Mouse (Mus musculus) neural tube, embryonic 13.5 days (tissue): ENCODE measurements at regions not wholly inside any gene's neighbourhood (a gene's known extent, or its start where the extent isn't known, plus 50 kb on each side); places are given as distances from the start of the nearest gene placed in this dataset.

ENCODE experiments used
- ATAC-seq: fragments of 200-750 bp; cut with Nextera tagmentation; 2 replicates; pipeline ENCODE4 v1.8.0; 2017; ENCODE audit warnings: low read depth, mild to moderate bottlenecking, moderate TSS enrichment, moderate library complexity
- H3K27ac ChIP-seq: fragments of 300-500 bp; sonication (generic); replicated peaks from 2 replicates; pipeline ENCODE4 v1.5.1; 2015; ENCODE audit warnings: moderate library complexity, mild to moderate bottlenecking, inconsistent platforms
- H3K27me3 ChIP-seq: fragments of 300-500 bp; sonication (generic); 2 replicates; pipeline ENCODE4 v1.6.1; 2015; ENCODE audit warnings: mild to moderate bottlenecking, inconsistent platforms
- H3K36me3 ChIP-seq: fragments of 300-500 bp; sonication (generic); 2 replicates; pipeline ENCODE4 v1.6.1; 2015; ENCODE audit warnings: mild to moderate bottlenecking, inconsistent platforms
- H3K4me1 ChIP-seq: fragments of 300-500 bp; sonication (generic); replicated peaks from 2 replicates; pipeline ENCODE4 v1.6.1; 2015; ENCODE audit warnings: inconsistent platforms
- H3K4me2 ChIP-seq: fragments of 300-500 bp; sonication (generic); 2 replicates; pipeline ENCODE4 v1.6.1; 2015; ENCODE audit warnings: inconsistent platforms, mild to moderate bottlenecking, moderate library complexity
- H3K4me3 ChIP-seq: fragments of 300-500 bp; sonication (generic); 2 replicates; pipeline ENCODE4 v1.5.1; 2015; ENCODE audit warnings: mild to moderate bottlenecking, inconsistent platforms
- H3K9ac ChIP-seq: fragments of 300-500 bp; sonication (generic); 2 replicates; pipeline ENCODE4 v1.6.1; 2015; ENCODE audit warnings: moderate library complexity, mild to moderate bottlenecking, inconsistent platforms
- H3K9me3 ChIP-seq: fragments of 300-500 bp; sonication (generic); 2 replicates; pipeline ENCODE4 v1.6.1; 2016; ENCODE audit warnings: inconsistent platforms
- WGBS: fragments of 180-500 bp; shearing (Covaris S2); methylation state at CpG from one replicate; pipeline ENCODE4 v1.1.7; 2015; 5-methylcytosine and 5-hydroxymethylcytosine counted together

DNA sequence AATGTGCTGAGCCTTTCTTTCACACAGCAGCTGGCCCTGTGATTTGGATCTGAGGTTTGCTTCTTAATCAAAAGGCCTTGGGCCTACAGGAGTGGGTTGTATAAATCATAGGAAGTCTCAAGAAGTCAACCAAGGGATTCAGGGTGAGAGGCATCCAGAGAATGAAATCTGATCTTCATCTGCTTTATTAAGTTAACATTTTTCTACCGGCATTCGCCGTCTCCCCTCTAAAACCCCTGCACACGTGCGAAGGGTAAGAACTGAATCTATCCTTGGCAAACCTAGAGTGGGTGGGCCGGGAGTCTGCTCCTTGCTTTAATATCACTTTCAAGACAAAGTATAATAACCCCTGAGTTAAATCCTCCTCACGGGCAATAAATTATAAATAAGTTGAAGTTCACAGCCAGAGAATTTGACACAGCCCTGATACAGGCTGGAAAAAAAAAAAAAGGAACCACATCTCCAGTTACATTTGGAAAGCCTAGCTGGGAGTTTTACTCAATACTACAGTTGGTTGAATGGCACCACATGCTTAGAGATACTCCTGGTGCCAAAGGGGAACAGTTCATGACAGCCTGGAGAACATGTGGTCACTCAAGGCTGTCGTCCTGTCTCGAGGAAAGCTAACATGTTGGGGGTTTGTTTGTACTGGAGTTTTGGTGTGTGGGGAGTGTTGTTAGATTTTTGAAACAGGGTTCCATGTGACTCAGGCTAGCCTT is 349.8 kb downstream of the Wdr11 start:
- Histone ChIP-seq H3K4me2 (no peak overlapping the region), H3K4me1 (no peaks in the 10 kb centered on the region), H3K9ac (no peak overlapping the region), H3K27me3 (no peaks in the 10 kb centered on the region), H3K27ac (no peak overlapping the region), H3K9me3 (no peaks in the 10 kb centered on the region), H3K36me3 (no peaks in the 10 kb centered on the region), H3K4me3 (no peak overlapping the region)
- 81% methylated on average over 9 of the region's 9 CpGs for WGBS
- no peak for ATAC-seq

DNA sequence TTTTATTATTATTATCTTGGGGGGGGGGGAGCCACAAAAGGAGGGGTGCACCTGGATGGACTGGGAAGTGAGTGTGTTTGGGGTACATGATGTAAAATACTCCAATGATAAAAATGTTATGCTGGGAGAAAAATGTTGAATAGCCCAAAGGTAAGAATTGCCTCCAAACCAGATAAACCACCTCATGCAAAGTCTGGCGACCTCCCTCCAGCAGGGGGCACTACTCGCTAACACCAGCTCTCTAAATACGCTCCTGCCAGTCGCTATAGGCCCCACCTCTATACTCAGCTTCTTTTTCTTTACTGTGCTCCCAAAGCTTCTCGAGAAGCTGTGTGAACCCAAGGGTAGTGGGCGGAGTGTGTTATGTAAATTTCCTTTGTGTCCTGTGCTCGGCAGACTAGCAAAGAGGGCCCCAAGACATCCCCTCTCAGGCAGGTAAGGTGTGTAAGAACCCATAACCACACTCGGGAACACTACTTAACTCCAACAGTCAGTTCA is 357.0 kb downstream of the Wdr11 start:
- Histone ChIP-seq H3K9ac (no peak overlapping the region), H3K9me3 (no peaks in the 10 kb centered on the region), H3K27me3 (no peaks in the 10 kb centered on the region), H3K36me3 (no peaks in the 10 kb centered on the region), H3K27ac (no peak overlapping the region), H3K4me2 (no peak overlapping the region), H3K4me1 (no peaks in the 10 kb centered on the region), H3K4me3 (no peak overlapping the region)
- no peak for ATAC-seq
- 72% methylated on average over 8 of the region's 8 CpGs for WGBS

- Histone ChIP-seq H3K27me3 (no peaks in the 10 kb centered on the region), H3K9ac (no peak overlapping the region), H3K4me2 (no peak overlapping the region), H3K27ac (no peak overlapping the region), H3K4me3 (no peak overlapping the region), H3K9me3 (no peaks in the 10 kb centered on the region), H3K36me3 (no peaks in the 10 kb centered on the region), H3K4me1 (no peaks in the 10 kb centered on the region)
- no peak for ATAC-seq
- 87% methylated on average over 1 of the region's 1 CpGs for WGBS
Measured at GRCm38 (mm10) chr7:129950456-129950855, 358.8 kb downstream of the Wdr11 start.

GRCm38 (mm10) chr7:129958379-129958778 is 366.7 kb downstream of the Wdr11 start:
- Histone ChIP-seq H3K27me3 (no peaks in the 10 kb centered on the region), H3K27ac (no peak overlapping the region), H3K4me2 (no peak overlapping the region), H3K4me1 (peaks cover 9% of the 10 kb centered on the region), H3K36me3 (no peaks in the 10 kb centered on the region), H3K9ac (no peak overlapping the region), H3K4me3 (no peak overlapping the region), H3K9me3 (no peaks in the 10 kb centered on the region)
- 12% methylated on average over 3 of the region's 3 CpGs for WGBS
- no peak for ATAC-seq

- Histone ChIP-seq H3K4me2 (no peak overlapping the region), H3K36me3 (no peaks in the 10 kb centered on the region), H3K27me3 (no peaks in the 10 kb centered on the region), H3K9me3 (no peaks in the 10 kb centered on the region), H3K9ac (no peak overlapping the region), H3K4me3 (no peak overlapping the region), H3K27ac (no peak overlapping the region), H3K4me1 (peaks cover 9% of the 10 kb centered on the region)
- WGBS, result 30% methylated on average over 12 of the region's 12 CpGs
- no peak for ATAC-seq
Measured at GRCm38 (mm10) chr7:129962575-129962974, 370.9 kb downstream of the Wdr11 start.

DNA sequence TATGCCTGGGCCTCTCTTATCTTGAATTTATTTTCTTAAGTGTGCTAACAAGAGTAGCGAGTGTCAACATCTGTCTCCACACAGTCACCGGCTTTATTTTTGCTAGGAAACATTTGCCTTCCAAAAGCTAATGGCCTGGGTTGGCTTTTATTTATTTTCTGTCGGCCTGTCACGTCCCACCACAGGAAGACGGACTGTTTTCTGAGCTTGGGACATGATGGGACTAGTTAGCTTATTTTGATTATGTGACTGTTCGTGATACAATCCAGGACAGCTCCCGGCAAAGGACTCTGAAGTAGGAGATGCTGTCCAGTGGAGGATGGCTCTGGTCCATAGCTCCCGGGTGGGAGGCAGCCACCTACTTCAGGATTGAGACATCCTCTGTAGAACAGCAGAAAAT is 372.5 kb downstream of the Wdr11 start:
- H3K4me2 ChIP-seq, result no peak overlapping the region
- WGBS, result 79% methylated on average over 8 of the region's 8 CpGs
- no peak overlapping the region for H3K9ac ChIP-seq
- peaks cover 9% of the 10 kb centered on the region for H3K4me1 ChIP-seq
- ATAC-seq, result no peak
- H3K27ac ChIP-seq, result no peak overlapping the region
- no peaks in the 10 kb centered on the region for H3K27me3 ChIP-seq
- no peaks in the 10 kb centered on the region for H3K9me3 ChIP-seq
- H3K4me3 ChIP-seq, result no peak overlapping the region
- no peaks in the 10 kb centered on the region for H3K36me3 ChIP-seq

GRCm38 (mm10) chr7:129965281-129966051 is 373.8 kb downstream of the Wdr11 start:
- Histone ChIP-seq H3K9ac (no peak overlapping the region), H3K4me2 (no peak overlapping the region), H3K9me3 (no peaks in the 10 kb centered on the region), H3K4me3 (no peak overlapping the region), H3K27me3 (no peaks in the 10 kb centered on the region), H3K4me1 (peaks cover 9% of the 10 kb centered on the region), H3K27ac (no peak overlapping the region), H3K36me3 (no peaks in the 10 kb centered on the region)
- WGBS, result 77% methylated on average over 9 of the region's 9 CpGs
- no peak for ATAC-seq

- Histone ChIP-seq H3K36me3 (no peaks in the 10 kb centered on the region), H3K9ac (no peak overlapping the region), H3K4me2 (no peak overlapping the region), H3K27ac (no peak overlapping the region), H3K4me3 (no peak overlapping the region), H3K27me3 (no peaks in the 10 kb centered on the region), H3K4me1 (peaks cover 9% of the 10 kb centered on the region), H3K9me3 (no peaks in the 10 kb centered on the region)
- 87% methylated on average over 2 of the region's 2 CpGs for WGBS
- no peak for ATAC-seq
Measured at GRCm38 (mm10) chr7:129966771-129967170, 375.1 kb downstream of the Wdr11 start.

DNA sequence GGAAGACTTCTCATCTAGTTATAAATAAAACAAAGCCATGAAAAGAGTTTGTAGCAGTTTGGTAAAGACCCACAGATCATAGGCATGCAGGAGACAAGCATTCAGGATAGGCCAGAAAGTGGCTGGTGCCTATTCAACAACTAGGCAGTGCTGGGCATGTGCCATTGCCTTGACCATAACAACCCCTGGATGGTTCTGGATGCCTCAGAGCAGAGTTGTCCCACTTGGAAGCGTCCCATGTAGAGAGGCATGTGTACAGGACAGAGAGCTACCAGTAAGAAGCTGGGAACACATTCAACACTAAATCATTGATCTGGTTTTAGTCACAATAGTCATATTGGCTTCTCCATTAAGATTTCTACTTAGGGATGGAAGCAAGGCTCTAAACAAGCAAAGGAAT is 378.5 kb downstream of the Wdr11 start:
- no peaks in the 10 kb centered on the region for H3K36me3 ChIP-seq
- no peak overlapping the region for H3K4me2 ChIP-seq
- H3K9ac ChIP-seq, result no peak overlapping the region
- H3K4me3 ChIP-seq, result no peak overlapping the region
- ATAC-seq, result no peak
- H3K4me1 ChIP-seq, result no peaks in the 10 kb centered on the region
- H3K27ac ChIP-seq, result no peak overlapping the region
- no peaks in the 10 kb centered on the region; the same call in 1 of the 2 replicates for H3K27me3 ChIP-seq
- 97% methylated on average over 1 of the region's 1 CpGs for WGBS
- H3K9me3 ChIP-seq, result no peaks in the 10 kb centered on the region

DNA sequence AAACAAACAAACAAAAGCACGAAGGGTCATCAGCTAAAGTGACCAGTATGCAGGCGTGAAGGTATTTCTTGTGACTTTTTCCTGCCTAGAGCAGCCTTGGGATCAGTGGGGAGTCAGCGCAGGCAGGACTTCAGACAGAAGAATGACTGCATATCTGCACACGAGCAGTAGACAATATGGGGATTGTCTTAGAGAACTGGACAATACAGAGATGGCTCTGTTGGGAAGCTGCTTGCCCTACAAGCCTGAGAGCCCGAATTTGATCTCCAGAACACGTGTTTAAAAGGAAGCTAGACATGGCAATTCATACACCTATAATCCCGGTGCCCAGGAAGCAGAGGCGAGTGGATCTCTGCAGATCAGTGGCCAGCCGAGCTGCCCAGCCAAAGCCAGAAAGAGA is 382.5 kb downstream of the Wdr11 start:
- Histone ChIP-seq H3K27me3 (no peaks in the 10 kb centered on the region; the same call in 1 of the 2 replicates), H3K4me2 (no peak overlapping the region), H3K9me3 (no peaks in the 10 kb centered on the region), H3K9ac (no peak overlapping the region), H3K4me3 (no peak overlapping the region), H3K4me1 (no peaks in the 10 kb centered on the region), H3K36me3 (no peaks in the 10 kb centered on the region), H3K27ac (no peak overlapping the region)
- ATAC-seq, result no peak
- 76% methylated on average over 9 of the region's 9 CpGs for WGBS

DNA sequence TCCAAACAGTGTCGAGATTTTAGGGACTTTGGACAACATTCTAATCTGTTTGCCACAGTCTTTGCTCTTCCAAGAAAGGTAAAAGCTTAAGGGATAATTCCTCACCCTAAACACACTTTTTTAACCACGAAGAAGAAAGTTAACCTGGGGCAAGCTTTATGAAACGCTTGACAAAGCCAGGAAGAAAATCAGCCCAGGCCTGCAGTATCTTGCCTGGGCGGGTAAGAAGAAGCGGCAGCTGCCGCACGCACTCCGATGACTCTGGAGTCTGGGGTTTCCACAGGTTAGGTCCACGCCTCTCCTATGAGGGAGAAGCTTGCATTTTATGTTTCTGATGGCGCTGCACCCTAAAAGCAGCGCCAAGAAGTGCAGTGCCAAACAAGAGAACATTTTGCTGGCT is 383.2 kb downstream of the Wdr11 start:
- H3K4me1 ChIP-seq, result no peaks in the 10 kb centered on the region
- ATAC-seq, result no peak
- WGBS, result 85% methylated on average over 11 of the region's 11 CpGs
- no peaks in the 10 kb centered on the region for H3K9me3 ChIP-seq
- no peak overlapping the region for H3K4me2 ChIP-seq
- no peaks in the 10 kb centered on the region for H3K36me3 ChIP-seq
- no peak overlapping the region for H3K27ac ChIP-seq
- H3K4me3 ChIP-seq, result no peak overlapping the region
- H3K27me3 ChIP-seq, result no peaks in the 10 kb centered on the region; the same call in 1 of the 2 replicates
- H3K9ac ChIP-seq, result no peak overlapping the region

GRCm38 (mm10) chr7:129975781-129976514 is 384.3 kb downstream of the Wdr11 start:
- Histone ChIP-seq H3K4me1 (no peaks in the 10 kb centered on the region), H3K9ac (no peak overlapping the region), H3K36me3 (no peaks in the 10 kb centered on the region), H3K27ac (no peak overlapping the region), H3K27me3 (no peaks in the 10 kb centered on the region; the same call in 1 of the 2 replicates), H3K9me3 (no peaks in the 10 kb centered on the region), H3K4me3 (no peak overlapping the region), H3K4me2 (no peak overlapping the region)
- ATAC-seq, result no peak
- 93% methylated on average over 21 of the region's 21 CpGs for WGBS
